In genomic region chr16:37865841-37866240, GRCm38 (mm10) we compare ENCODE assay signal across 25 mouse cellular contexts. TPM values are rescaled to one million over a fixed set of nuclear protein-coding genes. Genes with fewer than 3 reads are reported as not detected.
"Had no signal": no experiment of that assay in that cellular context is flagged by ENCODE, and none has a peak within 500 bp of the region (broad histone marks: within the 10 kb centered on the region; RNA-seq: fewer than 3 reads in every experiment).

No protein-coding gene starts in this region.

- ATAC-seq: hindbrain, postnatal 0 days; intestine, embryonic 15.5 days had no signal

- H3K4me2 ChIP-seq: heart, embryonic 12.5 days; hindbrain, embryonic 12.5 days; hindbrain, embryonic 14.5 days; intestine, embryonic 15.5 days; limb, embryonic 12.5 days; liver, embryonic 11.5 days; liver, embryonic 13.5 days had no signal

- DNase-seq: gastrocnemius, adult 2 months; gastrocnemius, postnatal 10 days; gastrocnemius, postnatal 25 days; heart, adult 2 months; heart, postnatal 10 days; heart, postnatal 4 days; kidney, adult 11 months; kidney, adult 2 months; kidney, postnatal 10 days; kidney, postnatal 25 days; kidney, postnatal 4 days; liver; liver, embryonic 13.5 days had no signal

- H3K9ac ChIP-seq: heart, embryonic 12.5 days; hindbrain, embryonic 12.5 days; hindbrain, embryonic 14.5 days; intestine, embryonic 15.5 days; limb, embryonic 12.5 days; liver, embryonic 13.5 days had no signal

- H3K9me3 ChIP-seq: heart, embryonic 10.5 days; hindbrain, embryonic 10.5 days; hindbrain, embryonic 12.5 days; intestine, embryonic 15.5 days; limb, embryonic 10.5 days; liver, embryonic 13.5 days had no signal

- H3K27me3 ChIP-seq: heart, embryonic 12.5 days; hindbrain, embryonic 12.5 days; intestine, embryonic 15.5 days; limb, embryonic 12.5 days; liver, embryonic 13.5 days had no signal

- H3K27ac ChIP-seq: gastrocnemius, adult 2 months; heart, adult 2 months; heart, embryonic 10.5 days; hindbrain, embryonic 10.5 days; hindbrain, embryonic 12.5 days; hindbrain, embryonic 14.5 days; hindbrain, postnatal 0 days; intestine, embryonic 15.5 days; layer of hippocampus, adult 2 months; left cerebral cortex, adult 2 months; limb, embryonic 10.5 days; limb, embryonic 12.5 days; liver, embryonic 13.5 days had no signal

- H3K4me3 ChIP-seq: gastrocnemius, adult 2 months; heart, adult 2 months; heart, embryonic 10.5 days; heart, embryonic 12.5 days; hindbrain, embryonic 10.5 days; hindbrain, embryonic 12.5 days; intestine, embryonic 15.5 days; layer of hippocampus, adult 2 months; left cerebral cortex, adult 2 months; limb, embryonic 10.5 days; limb, embryonic 12.5 days; liver, embryonic 13.5 days had no signal

- H3K36me3 ChIP-seq: heart, embryonic 12.5 days; hindbrain, embryonic 12.5 days; intestine, embryonic 15.5 days; liver, embryonic 13.5 days had no signal

RNA-seq across cellular contexts. Expression of gene Gm36028, which starts 4.9 kb away (rescaled TPM):
- polyA plus RNA-seq: hindbrain, embryonic 14.5 days; limb, embryonic 10.5 days; liver, embryonic 13.5 days had no signal

RNA-seq across cellular contexts. Expression of gene Gpr156, which starts 50.5 kb away (rescaled TPM):
- polyA plus RNA-seq: kidney, adult 2 months; liver, embryonic 11.5 days had no signal
